Mouse (Mus musculus) liver, embryonic 14.5 days (tissue): ENCODE data around the gene Acss2.

Source experiments
- CTCF ChIP-seq: IDR thresholded peaks from 2 replicates; pipeline ENCODE4 v1.5.1; 2016; ENCODE audit warnings: antibody characterized with exemption, low read depth, control low read depth
- EP300 ChIP-seq: IDR thresholded peaks from 2 replicates; pipeline ENCODE4 v1.6.1; 2016; ENCODE audit warnings: antibody characterized with exemption, low read depth

GRCm38 (mm10) chr2:155518531-155519270, 953 bp downstream of the Acss2 start:
- TF ChIP-seq EP300 = no peak
- no peak for TF ChIP-seq CTCF
